Mouse (Mus musculus): ENCODE measurements at regions not wholly inside any gene's neighbourhood (a gene's known extent, or its start where the extent isn't known, plus 50 kb on each side); places are given as distances from the start of the nearest gene placed in this dataset.

DNA sequence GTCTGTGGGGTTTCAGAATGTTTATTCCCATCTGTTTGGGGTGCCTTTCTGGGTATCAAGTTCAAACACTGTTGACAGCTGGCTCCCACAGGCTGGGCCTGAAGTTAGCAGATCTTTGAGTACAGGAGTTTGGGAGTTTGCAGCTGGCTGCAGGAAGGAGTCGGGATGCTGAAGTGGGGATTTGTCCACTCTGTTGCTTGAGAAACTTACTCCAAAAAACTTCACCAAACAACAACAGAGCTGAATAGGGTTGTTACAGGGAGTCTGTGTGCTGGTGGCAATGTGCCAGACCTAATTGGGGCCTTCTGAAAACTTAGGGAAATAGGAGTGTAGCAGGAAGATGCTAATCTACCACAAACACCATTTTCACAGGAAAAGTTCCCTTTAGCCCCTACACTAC lies 51.1 kb upstream of the Ttc29 start:
- WGBS, result 63% methylated on average over 1 of the region's 1 CpGs
- H3K27ac ChIP-seq (ENCODE audit: low read depth, low read length), result no peak overlapping the region
- no peak for DNase-seq (ENCODE audit: low spot score)
- H3K4me1 ChIP-seq (replicated peaks; ENCODE audit: control insufficient read depth, insufficient read depth, low read length), result no peaks in the 10 kb centered on the region
- H3K27me3 ChIP-seq (ENCODE audit: control insufficient read depth, insufficient read depth, low read length), result no peaks in the 10 kb centered on the region
- H3K9me3 ChIP-seq (ENCODE audit: control insufficient read depth, low read length), result no peaks in the 10 kb centered on the region
- no peak overlapping the region for H3K4me2 ChIP-seq (replicated peaks; ENCODE audit: low read depth, low read length)
- no peak overlapping the region for H3K9ac ChIP-seq (ENCODE audit: low read depth, low read length)
- no peak for ATAC-seq (ENCODE audit: low FRiP score)
- H3K4me3 ChIP-seq (ENCODE audit: low read depth, low read length), result no peak overlapping the region
- no peaks in the 10 kb centered on the region for H3K36me3 ChIP-seq (ENCODE audit: control insufficient read depth, insufficient read depth, low read length)

DNA sequence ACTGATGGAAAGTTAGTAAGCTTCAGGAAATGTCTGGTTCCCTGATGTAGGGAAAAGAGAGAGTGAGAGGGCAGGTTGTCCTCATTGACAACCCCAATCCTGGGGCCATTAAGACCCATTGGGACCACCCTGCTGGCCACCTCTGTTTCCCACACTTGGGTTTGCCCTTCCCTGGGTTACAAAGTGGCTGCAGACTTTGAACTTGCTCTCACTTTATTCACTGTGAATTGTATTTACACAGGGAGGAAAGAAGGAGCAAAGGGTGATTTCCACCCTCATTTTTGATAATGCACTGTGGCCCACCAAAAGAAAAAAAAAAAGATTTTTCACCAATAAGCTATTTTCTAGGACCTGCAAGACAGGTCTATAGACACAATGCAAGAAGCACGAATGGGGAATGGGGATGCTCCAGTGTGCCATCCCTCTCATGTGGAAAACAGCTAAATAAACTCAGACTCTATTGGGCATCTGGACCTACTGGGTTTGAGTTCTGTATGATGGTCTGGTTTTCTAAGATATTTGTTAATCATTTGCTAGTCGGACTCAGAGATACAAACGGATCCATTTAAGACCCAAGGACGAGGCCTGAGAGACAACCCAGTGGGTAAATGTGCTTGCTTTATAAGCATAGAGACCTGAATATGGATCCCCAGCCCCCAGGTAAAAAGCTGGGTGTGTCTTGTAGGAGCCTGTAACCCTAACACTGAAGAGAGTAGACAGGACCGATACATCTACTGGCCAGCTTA lies 50.2 kb upstream of the Ttc29 start:
- Histone ChIP-seq H3K27ac (ENCODE audit: low read depth, low read length) (no peak overlapping the region), H3K4me1 (replicated peaks; ENCODE audit: control insufficient read depth, insufficient read depth, low read length) (no peaks in the 10 kb centered on the region), H3K27me3 (ENCODE audit: control insufficient read depth, insufficient read depth, low read length) (no peaks in the 10 kb centered on the region), H3K9me3 (ENCODE audit: control insufficient read depth, low read length) (no peaks in the 10 kb centered on the region), H3K4me3 (ENCODE audit: low read depth, low read length) (no peak overlapping the region), H3K9ac (ENCODE audit: low read depth, low read length) (no peak overlapping the region), H3K4me2 (replicated peaks; ENCODE audit: low read depth, low read length) (no peak overlapping the region), H3K36me3 (ENCODE audit: control insufficient read depth, insufficient read depth, low read length) (no peaks in the 10 kb centered on the region)
- ATAC-seq (ENCODE audit: low FRiP score), result no peak
- DNase-seq (ENCODE audit: low spot score), result no peak
- WGBS, result 91% methylated on average over 5 of the region's 5 CpGs

Measured in hindbrain, embryonic 11.5 days (tissue).